Mouse (Mus musculus): Measurements from ENCODE around the gene Pheta1. TPM values are rescaled to one million over a fixed set of nuclear protein-coding genes. Genes with fewer than 3 reads are reported as not detected.

Gene Pheta1
- 1 to 10 TPM; 8.3 to 8.8 TPM for total RNA-seq (2021)
- long read RNA-seq, experiment 1, partial matches to known transcripts: 3 of 12 reads
- long read RNA-seq, experiment 1, other reads (novel, unspliced or antisense): 2 of 12 reads
- long read RNA-seq, experiment 2, transcript Pheta1-201 (4 exons, 2,368 nt): major isoform, 7 of 14 reads
- long read RNA-seq, experiment 2, transcript Pheta1-203 (3 exons, 2,335 nt): minor isoform, 5 of 14 reads
- long read RNA-seq, experiment 2, partial matches to known transcripts: 0 of 14 reads
- long read RNA-seq, experiment 2, other reads (novel, unspliced or antisense): 2 of 14 reads

DNA sequence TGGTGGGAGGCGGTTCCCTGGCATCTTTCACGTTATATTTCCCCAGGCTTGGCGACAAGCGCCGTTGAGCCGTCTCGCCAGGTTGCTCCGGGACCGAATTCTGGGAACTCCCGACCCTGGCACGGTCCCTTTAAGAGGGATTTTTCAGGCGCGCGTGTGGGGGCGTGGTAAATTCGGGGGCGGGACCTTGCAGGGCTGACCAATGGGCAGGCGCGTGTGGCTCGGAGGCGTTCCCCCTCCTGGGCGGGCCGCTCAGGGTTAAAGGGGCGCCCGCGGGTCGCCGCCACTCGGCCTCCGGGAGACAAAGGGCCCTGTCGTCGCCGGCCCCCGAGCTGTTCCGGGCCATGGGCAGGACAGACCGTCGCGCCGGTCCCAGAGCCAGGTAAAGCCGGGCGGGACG lies at the start of gene Pheta1:
TSS of gene Pheta1 (plus strand) at position 242 of the 400 bp plus-strand sequence.
- Histone ChIP-seq H3K27ac (peak within 1 kb of the TSS; percentile 78), H3K4me3 (peak within 1 kb of the TSS; percentile 80)
- TF ChIP-seq CTCF (conservative IDR thresholded peaks at IDR 0.05): no peak
- DNase-seq (ENCODE audit: low spot score in 2 of 2): peak; percentile 92 to 93

GRCm38 (mm10) chr5:121807186-121807585 lies 41.6 kb upstream of the Pheta1 start:
- no peak overlapping the region for H3K4me3 ChIP-seq
- no peak for TF ChIP-seq CTCF (conservative IDR thresholded peaks at IDR 0.05)
- H3K27ac ChIP-seq: peak overlapping the region; percentile 87
- no peak for DNase-seq (ENCODE audit: low spot score in 2 of 2)

DNA sequence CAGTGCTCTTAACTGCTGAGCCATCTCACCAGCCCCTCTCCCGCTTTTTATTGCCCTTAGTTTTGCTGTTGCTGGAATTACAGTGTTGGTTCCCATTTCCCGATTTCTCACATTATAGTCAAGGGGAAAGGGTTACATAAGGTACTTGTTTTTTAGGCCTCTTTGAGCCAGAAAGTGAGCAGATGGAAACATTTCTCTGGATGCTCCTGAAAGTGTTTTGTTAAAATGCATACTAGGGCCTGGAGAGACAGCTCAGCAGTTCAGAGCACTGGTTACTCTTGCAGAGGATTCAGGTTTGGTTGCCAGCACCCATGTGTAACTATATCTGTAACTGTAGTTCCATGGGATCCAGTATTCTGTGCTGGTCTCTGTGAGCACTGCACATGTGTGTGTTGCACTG lies 40.6 kb upstream of the Pheta1 start:
- TF ChIP-seq CTCF (conservative IDR thresholded peaks at IDR 0.05): no peak
- H3K4me3 ChIP-seq: no peak overlapping the region
- H3K27ac ChIP-seq: peak overlapping the region; percentile 87
- no peak for DNase-seq (ENCODE audit: low spot score in 2 of 2)

DNA sequence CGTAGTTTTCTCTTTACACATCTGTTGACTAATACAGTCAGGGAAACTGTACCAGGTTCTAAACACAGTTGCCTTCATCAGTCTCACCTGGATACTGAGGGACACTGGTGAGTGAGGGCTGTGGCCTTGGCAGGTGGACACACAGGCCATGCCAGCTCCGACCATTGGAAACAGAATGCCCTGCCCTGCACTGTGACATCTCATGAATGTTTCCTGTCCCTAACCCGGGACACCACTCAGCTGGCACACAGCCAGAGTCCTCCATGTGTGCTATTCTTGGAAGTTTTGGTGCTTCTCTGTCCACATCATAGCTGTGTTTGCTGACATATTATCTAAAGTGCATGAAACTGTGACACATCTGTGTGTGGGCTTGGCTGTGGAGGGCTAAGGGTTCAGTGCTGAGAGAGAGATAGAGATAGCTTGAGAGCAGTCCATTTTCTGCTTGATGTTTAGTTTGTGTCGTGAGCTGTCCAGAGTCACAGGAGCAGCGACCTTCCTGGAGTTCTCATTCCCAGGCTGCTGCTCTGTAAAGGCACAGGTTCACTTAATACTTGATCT lies 39.0 kb upstream of the Pheta1 start:
- TF ChIP-seq CTCF (conservative IDR thresholded peaks at IDR 0.05): no peak
- no peak for DNase-seq (ENCODE audit: low spot score in 2 of 2)
- no peak overlapping the region for H3K4me3 ChIP-seq
- H3K27ac ChIP-seq: peak overlapping the region; percentile 87

GRCm38 (mm10) chr5:121810331-121811151 lies 38.2 kb upstream of the Pheta1 start:
- H3K4me3 ChIP-seq: no peak overlapping the region
- no peak for DNase-seq (ENCODE audit: low spot score in 2 of 2)
- H3K27ac ChIP-seq: peak overlapping the region; percentile 87
- TF ChIP-seq CTCF (conservative IDR thresholded peaks at IDR 0.05): no peak

- no peak for TF ChIP-seq CTCF (conservative IDR thresholded peaks at IDR 0.05)
- peak overlapping the region; percentile 87 for H3K27ac ChIP-seq
- H3K4me3 ChIP-seq: no peak overlapping the region
- DNase-seq (ENCODE audit: low spot score in 2 of 2): no peak
Measured at GRCm38 (mm10) chr5:121811485-121811931, 37.3 kb upstream of the Pheta1 start.

GRCm38 (mm10) chr5:121812526-121813243 lies 36.1 kb upstream of the Pheta1 start:
- Histone ChIP-seq H3K27ac (peak overlapping the region; percentile 87), H3K4me3 (no peak overlapping the region)
- DNase-seq (ENCODE audit: low spot score in 2 of 2): no peak
- TF ChIP-seq CTCF (conservative IDR thresholded peaks at IDR 0.05): no peak

DNA sequence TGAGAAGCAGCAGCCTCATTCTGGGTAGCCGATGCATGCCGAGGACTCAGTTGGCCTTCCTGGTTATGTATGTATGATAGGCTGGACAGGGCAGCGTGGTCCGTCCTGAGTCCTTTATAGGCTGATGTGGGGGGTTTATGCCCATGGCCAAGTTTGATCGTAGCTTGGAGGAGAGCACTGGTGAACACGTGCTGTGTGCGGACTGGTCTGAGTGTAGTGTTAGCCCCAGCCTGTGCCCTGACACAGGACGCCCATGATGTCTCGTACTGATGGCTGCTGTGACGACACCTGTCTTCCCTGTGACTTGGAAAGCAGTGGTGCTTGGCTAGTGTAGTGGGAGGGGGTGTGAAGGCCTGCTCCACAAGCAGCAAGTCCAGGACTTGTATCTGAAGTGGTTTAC lies 35.0 kb upstream of the Pheta1 start:
- H3K4me3 ChIP-seq: no peak overlapping the region
- DNase-seq (ENCODE audit: low spot score in 2 of 2): no peak
- 0 out of 2 replicates have a peak overlapping the region, but pooled peaks have one; percentile 18 for H3K27ac ChIP-seq
- TF ChIP-seq CTCF (conservative IDR thresholded peaks at IDR 0.05): no peak

GRCm38 (mm10) chr5:121815067-121815466 lies 33.7 kb upstream of the Pheta1 start:
- DNase-seq (ENCODE audit: low spot score in 2 of 2): peak; percentile 58 to 63
- no peak overlapping the region for H3K4me3 ChIP-seq
- TF ChIP-seq CTCF (conservative IDR thresholded peaks at IDR 0.05): peak; percentile 83
- H3K27ac ChIP-seq: no peak overlapping the region

GRCm38 (mm10) chr5:121815867-121816380 lies 32.9 kb upstream of the Pheta1 start:
- no peak for TF ChIP-seq CTCF (conservative IDR thresholded peaks at IDR 0.05)
- DNase-seq (ENCODE audit: low spot score in 2 of 2): no peak
- Histone ChIP-seq H3K4me3 (no peak overlapping the region), H3K27ac (no peak overlapping the region)

- Histone ChIP-seq H3K4me3 (no peak overlapping the region), H3K27ac (no peak overlapping the region)
- TF ChIP-seq CTCF (conservative IDR thresholded peaks at IDR 0.05): no peak
- DNase-seq (ENCODE audit: low spot score in 2 of 2): no peak
Measured at GRCm38 (mm10) chr5:121816611-121817010, 32.2 kb upstream of the Pheta1 start.

GRCm38 (mm10) chr5:121817551-121817950 lies 31.2 kb upstream of the Pheta1 start:
- no peak for DNase-seq (ENCODE audit: low spot score in 2 of 2)
- no peak overlapping the region for H3K4me3 ChIP-seq
- H3K27ac ChIP-seq: peak overlapping the region; percentile 46; the same call in 1 of the 2 replicates
- TF ChIP-seq CTCF (conservative IDR thresholded peaks at IDR 0.05): no peak

Measured in layer of hippocampus, adult 2 months (tissue).